Mouse (Mus musculus) NIH3T3 (cell line): ENCODE data around the gene Pfkm.
A peak's percentile ranks its signal among the peaks of the same experiment; 100 is the strongest.

Experiments used
- DNase-seq: peaks from one replicate; pipeline ENCODE4 v3.0.0-alpha.2; 2012; ENCODE audit warnings: low read depth

The Pfkm gene

GRCm38 (mm10) chr15:98170917-98171316 is 78.5 kb downstream of the Pfkm start:
- no peak for DNase-seq

GRCm38 (mm10) chr15:98172113-98172512 is 79.7 kb downstream of the Pfkm start:
- DNase-seq, result no peak

GRCm38 (mm10) chr15:98173821-98174220 is 81.4 kb downstream of the Pfkm start:
- DNase-seq, result peak; percentile 81

- no peak for DNase-seq
Observed at GRCm38 (mm10) chr15:98177320-98177719, 84.9 kb downstream of the Pfkm start.

- no peak for DNase-seq
Observed at GRCm38 (mm10) chr15:98180567-98181131, 88.3 kb downstream of the Pfkm start.

- DNase-seq, result peak; percentile 93
Observed at GRCm38 (mm10) chr15:98181132-98181711, 88.8 kb downstream of the Pfkm start.
